Mouse (Mus musculus) heart, postnatal 25 days (tissue): Measurements from ENCODE around the gene Gng12. TPM values are rescaled to one million over a fixed set of nuclear protein-coding genes. Genes with fewer than 3 reads are reported as not detected.

Experiments used
- DNase-seq: peaks from one replicate; pipeline ENCODE4 v3.0.0; 2022; ENCODE audit warnings: low spot score
- intact Hi-C: fragments of 180-260 bp; cut with DNase I; formaldehyde crosslinking; loops from one replicate; pipeline ENCODE4 v1.15.1; 2025
- total RNA-seq, 2 experiments: library from RNA; stranded (reverse); gene quantifications; 2 replicates each; pipeline ENCODE4 v1.2.3; 2021

The Gng12 gene
- total RNA-seq, 2 experiments from 2014 or later: 44.5 TPM

DNA sequence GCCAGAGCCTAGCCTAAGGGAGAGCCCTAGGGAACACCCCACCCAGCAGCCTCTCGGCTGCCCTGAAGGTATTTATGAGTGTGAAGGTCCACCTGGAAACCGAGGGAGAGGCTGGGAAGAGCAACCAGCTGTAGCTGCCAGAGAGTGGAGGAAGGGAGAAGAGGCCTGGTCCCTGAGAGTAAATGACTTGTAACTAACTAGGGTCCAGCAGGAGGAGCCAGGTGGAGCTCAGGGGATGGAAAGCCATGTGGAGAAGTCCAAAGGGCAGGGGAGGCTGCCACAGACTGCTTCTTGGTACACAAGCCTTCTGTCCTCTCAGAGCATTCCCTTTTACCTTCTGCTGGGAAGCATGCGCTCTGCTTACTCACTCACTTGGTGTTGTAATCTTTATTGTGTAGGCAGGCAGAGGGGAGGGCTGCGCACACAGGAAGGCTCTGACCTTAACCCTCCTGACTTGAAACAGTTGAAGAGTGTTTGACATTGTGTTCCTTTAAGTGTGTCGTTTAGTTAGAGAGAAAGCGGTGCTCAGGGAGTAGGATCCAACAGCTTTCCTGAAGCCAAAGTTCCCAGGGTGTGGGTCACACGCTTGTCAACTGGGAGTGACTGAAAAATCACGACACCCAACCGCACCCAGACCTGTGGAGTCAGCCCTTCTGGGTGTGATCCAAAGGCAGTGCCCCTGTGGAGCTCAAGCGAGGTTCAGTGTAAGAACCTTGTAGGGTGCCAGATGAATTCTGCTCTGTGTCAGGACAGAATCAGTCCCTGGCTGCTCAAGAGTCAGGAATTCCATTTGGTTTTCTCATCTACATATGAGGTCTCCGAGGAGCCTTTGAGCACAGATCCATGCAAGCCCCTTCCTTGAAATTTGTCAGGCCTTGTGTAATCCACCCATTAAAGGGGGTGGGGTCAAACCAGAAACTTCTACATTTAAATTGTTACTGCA, 14.6 kb downstream of the Gng12 start:
- intact Hi-C loops: no loop called here
- no peak for DNase-seq

DNA sequence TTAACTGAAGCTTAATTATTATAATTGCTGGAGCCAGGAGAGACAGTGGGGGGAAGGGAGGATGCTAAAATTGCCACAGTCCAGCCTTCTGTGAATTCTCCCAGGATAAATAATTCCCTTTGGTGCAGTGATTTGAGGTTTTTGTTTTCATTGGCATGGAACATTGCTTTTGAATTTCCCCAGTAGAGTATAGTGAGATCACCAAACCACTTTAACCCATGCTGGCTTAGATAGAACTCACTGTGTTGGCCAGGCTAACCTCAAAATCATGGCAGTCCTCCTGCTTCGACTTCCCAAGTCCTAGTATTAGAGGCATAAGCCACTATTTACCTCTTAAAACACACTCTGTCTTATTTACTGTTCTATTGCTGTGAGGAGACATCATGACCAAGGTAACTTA, 17.2 kb downstream of the Gng12 start:
- no peak for DNase-seq
- intact Hi-C loops: no loop called here

DNA sequence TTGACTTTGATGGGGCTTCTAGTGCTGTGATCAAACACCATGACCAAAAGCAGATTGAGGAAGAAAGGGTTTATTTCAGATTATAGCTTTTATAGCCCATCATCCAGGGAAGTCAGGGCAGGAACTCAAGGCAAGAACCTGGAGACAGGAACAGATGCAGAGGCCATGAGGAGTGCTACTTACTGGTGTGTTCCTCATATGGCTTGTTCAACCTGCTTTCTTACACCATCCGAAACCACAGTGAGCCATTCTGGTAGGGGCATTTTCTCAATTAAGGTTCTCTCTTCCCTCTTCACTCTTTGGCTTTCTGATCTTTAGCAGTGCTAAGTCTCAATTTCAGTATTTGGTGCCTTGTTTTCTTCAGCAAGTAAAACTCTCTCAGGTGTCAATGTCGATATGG, 19.4 kb downstream of the Gng12 start:
- no peak for DNase-seq
- intact Hi-C loops: loop anchor here (2.0 kb wide), 1 partner anchor 15 kb away; no protein-coding TSS in a partner anchor

GRCm38 (mm10) chr6:66917032-66917431, 20.8 kb downstream of the Gng12 start:
- intact Hi-C loops: no loop called here
- no peak for DNase-seq

GRCm38 (mm10) chr6:66920786-66921185, 24.6 kb downstream of the Gng12 start:
- no peak for DNase-seq
- intact Hi-C loops: no loop called here

GRCm38 (mm10) chr6:66921755-66922154, 25.6 kb downstream of the Gng12 start:
- intact Hi-C loops: no loop called here
- no peak for DNase-seq

- DNase-seq: no peak
- intact Hi-C loops: no loop called here
Observed at GRCm38 (mm10) chr6:66922501-66922900, 26.3 kb downstream of the Gng12 start.

- DNase-seq: no peak
- intact Hi-C loops: no loop called here
Observed at GRCm38 (mm10) chr6:66923851-66924250, 27.7 kb downstream of the Gng12 start.

- intact Hi-C loops: no loop called here
- no peak for DNase-seq
Observed at GRCm38 (mm10) chr6:66924315-66924965, 28.2 kb downstream of the Gng12 start.

GRCm38 (mm10) chr6:66926269-66926668, 30.1 kb downstream of the Gng12 start:
- no peak for DNase-seq
- intact Hi-C loops: no loop called here

DNA sequence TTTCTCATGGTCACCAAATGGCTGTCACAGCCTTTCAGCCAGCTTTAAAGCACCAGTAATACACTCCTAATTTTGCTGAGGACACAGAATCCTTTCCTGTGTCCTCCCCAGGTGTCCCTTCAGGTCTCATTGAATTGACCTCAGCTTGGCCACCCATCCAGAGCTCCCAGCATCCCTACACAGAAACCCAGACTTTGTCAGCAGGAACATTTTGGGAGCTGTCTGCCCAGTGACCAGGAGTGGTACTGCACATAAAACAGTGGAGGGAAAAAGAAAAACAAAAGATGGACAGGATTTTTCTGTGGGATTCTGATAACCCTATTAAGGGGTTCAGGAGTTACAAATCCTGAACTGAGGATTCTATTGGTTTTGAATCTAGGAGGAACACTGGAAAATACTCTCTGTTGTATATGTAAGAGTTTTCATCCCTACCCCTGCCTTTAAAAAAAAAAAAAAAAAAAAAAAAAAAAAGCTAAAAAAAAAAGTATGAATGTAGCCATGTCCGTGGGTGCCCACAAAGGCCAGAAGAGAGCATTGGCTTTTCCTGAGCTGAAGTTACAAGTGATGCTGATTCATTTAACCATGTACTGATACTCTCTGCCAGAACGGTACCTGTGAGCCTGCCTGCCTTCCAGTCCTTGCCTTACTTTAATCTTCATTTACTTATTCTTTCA, 32.9 kb downstream of the Gng12 start:
- DNase-seq: no peak
- intact Hi-C loops: no loop called here

DNA sequence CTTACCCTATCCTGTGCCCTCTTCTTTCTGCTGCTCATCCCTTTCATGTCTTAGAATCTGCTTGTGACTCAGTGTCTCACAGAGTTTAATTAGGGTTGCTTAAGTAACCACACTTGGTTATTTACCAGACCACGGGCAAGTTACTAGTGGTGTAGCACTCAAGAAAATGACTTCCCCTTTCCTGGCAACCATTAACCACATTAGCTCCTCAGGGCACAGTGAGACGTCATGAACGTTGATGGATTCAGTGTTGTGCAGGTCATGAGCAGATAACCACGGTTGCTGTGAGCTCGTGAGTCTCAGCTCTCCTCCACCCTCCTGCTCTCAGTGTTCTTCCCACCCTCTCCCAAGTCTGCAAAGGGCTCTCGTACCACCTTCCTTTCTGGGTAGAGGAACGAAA, 33.5 kb downstream of the Gng12 start:
- no peak for DNase-seq
- intact Hi-C loops: no loop called here

DNA sequence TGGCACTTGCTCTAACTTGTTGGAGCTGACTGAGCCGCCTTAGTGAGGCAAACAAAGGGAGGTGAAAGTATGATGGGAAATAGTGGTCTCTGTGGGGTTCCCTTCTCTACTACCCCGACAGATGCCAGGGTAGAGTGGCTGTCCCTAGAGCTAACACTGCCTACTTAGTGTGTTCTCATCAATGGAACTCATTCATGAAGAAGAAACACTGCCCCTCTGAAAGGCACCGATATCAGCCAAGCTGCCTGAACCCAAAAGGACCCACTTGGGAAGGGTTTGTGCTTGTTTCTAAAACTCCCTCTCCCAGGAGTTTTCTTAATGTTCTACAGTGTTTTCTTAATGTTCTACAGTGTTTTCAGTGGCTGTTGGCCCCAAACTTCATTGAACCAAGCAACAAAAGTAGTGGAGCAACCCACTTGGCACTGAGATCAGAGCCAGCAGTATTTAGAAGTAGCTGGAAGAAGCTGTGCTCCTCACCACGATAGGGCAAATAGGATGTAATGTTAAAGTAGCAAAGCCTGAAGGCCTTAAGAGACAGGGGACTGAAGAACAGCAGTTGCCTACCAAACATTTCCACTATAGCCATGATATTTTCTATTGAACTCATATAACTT, 36.1 kb downstream of the Gng12 start:
- intact Hi-C loops: no loop called here
- no peak for DNase-seq

GRCm38 (mm10) chr6:66940656-66941235, 44.5 kb downstream of the Gng12 start:
- no peak for DNase-seq
- intact Hi-C loops: no loop called here

DNA sequence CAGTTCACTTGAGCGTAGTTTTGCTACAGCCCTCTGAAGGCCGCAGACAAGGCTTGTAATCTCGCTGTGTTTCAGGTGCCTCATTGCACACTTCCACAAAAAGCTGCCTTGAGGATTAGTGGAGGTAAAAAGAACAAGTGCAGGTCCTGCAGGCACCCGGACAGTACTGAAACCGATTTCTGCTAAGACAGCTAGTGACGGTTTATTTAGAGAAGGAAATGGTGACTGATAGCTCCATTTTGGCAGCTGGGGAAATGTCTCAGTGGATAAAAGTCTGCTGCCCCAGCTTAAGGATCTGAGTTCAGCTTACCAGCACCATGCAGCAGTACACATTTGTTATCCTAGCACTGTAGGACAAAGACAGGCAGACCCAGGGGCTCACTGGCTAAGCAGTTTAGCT, 45.6 kb downstream of the Gng12 start:
- intact Hi-C loops: no loop called here

GRCm38 (mm10) chr6:66942826-66943225, 46.6 kb downstream of the Gng12 start:
- DNase-seq: no peak
- intact Hi-C loops: no loop called here

More for the DNA sequence above, 45.6 kb downstream of the Gng12 start:
- DNase-seq: no peak

DNA sequence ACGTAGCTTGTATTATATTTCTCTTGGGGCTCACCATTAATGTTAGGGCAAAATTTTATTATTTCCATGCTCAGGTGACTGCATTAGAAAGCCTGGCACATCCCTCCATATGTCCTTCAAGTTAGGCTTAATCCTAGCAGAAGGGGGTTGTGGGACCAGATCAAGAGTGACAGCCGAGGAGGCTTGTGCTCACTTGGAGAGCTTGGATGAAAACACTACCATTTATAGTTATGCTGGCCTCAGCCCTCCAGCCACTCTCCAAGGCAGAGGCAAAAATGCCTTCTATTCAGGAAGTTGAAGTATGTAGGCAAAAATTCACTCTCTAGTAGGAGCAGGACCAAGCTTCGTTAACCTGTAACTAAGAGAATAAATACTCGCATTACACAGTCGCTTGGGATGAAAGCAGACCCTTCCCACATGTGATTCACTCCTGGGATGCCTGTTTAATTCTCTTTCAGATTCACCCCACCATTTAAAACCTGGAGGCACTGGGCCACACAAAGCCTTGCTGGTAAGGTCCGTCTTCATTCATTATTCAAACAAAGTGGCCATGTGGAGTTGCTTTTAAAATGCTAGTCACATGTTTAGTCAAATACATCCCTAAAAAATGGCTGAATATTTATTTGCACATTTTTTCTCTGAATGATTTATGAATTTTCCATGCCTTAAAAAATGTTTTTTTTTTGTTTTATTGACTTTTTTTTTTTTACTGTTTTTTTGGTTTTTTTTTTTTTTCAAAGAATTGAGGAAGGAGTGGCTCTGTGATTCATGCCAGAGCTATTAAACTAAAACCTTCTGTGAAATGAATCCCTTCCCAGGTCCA, 47.4 kb downstream of the Gng12 start:
- DNase-seq: no peak
- intact Hi-C loops: no loop called here

GRCm38 (mm10) chr6:66944190-66945003, 48.2 kb downstream of the Gng12 start:
- DNase-seq: no peak
- intact Hi-C loops: no loop called here
